Mouse (Mus musculus) neural tube, embryonic 12.5 days (tissue): ENCODE measurements around the gene Gm49395. TPM values are rescaled to one million over a fixed set of nuclear protein-coding genes. Genes with fewer than 3 reads are reported as not detected.

ENCODE experiments used
- ATAC-seq: fragments of 200-750 bp; cut with Nextera tagmentation; 2 replicates; pipeline ENCODE4 v1.8.0; 2017; ENCODE audit warnings: low read depth, mild to moderate bottlenecking, moderate TSS enrichment, moderate library complexity; ENCODE audit not compliant: low FRiP score
- H3K27ac ChIP-seq: fragments of 300-500 bp; sonication (generic); 2 replicates; pipeline ENCODE4 v1.5.1; 2016
- H3K27me3 ChIP-seq: fragments of 300-500 bp; sonication (generic); replicated peaks from 2 replicates; pipeline ENCODE4 v1.6.1; 2016; ENCODE audit warnings: mild to moderate bottlenecking
- H3K36me3 ChIP-seq: fragments of 300-500 bp; sonication (generic); 2 replicates; pipeline ENCODE4 v1.6.1; 2016; ENCODE audit warnings: mild to moderate bottlenecking
- H3K4me1 ChIP-seq: fragments of 300-500 bp; sonication (generic); 2 replicates; pipeline ENCODE4 v1.6.1; 2016
- H3K4me2 ChIP-seq: fragments of 300-500 bp; sonication (generic); replicated peaks from 2 replicates; pipeline ENCODE4 v1.6.1; 2016; ENCODE audit warnings: mild to moderate bottlenecking
- H3K4me3 ChIP-seq: fragments of 300-500 bp; sonication (generic); 2 replicates; pipeline ENCODE4 v1.5.1; 2016
- H3K9ac ChIP-seq: fragments of 300-500 bp; sonication (generic); 2 replicates; pipeline ENCODE4 v1.6.1; 2016; ENCODE audit warnings: mild to moderate bottlenecking
- H3K9me3 ChIP-seq: fragments of 300-500 bp; sonication (generic); 2 replicates; pipeline ENCODE4 v1.6.1; 2016; ENCODE audit warnings: mild to moderate bottlenecking
- WGBS: fragments of 180-500 bp; shearing (Covaris S2); methylation state at CpG from one replicate; pipeline ENCODE4 v1.1.7; 2016; 5-methylcytosine and 5-hydroxymethylcytosine counted together
- polyA plus RNA-seq: library from polyadenylated mRNA; unstranded; fragments of >200 nt; fragmentation: Nextera tagmentation; extraction: Ambion mirVana; gene quantifications from 2 replicates; pipeline ENCODE4 v1.2.1, GENCODE M21; 2016

The Gm49395 gene
- polyA plus RNA-seq, 1 experiment from 2014 or later, result 2.7 TPM

GRCm38 (mm10) chr13:115077346-115078134 lies 24.2 kb downstream of the Gm49395 start:
- Histone ChIP-seq H3K4me2 (no peak overlapping the region), H3K9me3 (no peaks in the 10 kb centered on the region), H3K27me3 (no peaks in the 10 kb centered on the region), H3K4me3 (no peak overlapping the region), H3K36me3 (no peaks in the 10 kb centered on the region), H3K4me1 (no peaks in the 10 kb centered on the region), H3K9ac (no peak overlapping the region), H3K27ac (no peak overlapping the region)
- ATAC-seq, result no peak
- 88% methylated on average over 9 of the region's 9 CpGs for WGBS

DNA sequence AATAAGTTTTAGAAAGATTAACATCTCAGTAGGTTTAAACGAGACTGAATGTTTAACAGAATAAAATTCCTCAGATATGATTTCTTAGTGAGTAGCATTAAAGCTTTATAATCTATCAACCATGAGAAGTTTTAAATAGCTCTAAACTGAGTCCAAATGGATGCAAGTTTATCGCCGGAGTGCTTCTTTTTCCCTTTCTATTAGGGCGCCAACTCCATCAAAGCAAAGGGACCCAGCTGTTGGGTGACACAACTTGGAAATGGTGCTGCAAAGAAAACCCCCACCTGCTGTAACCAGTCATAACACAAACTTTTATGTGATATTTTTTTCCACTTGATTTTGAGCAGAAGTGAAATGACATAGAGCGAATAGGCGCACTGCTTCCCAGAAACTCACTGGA lies 29.3 kb downstream of the Gm49395 start:
- Histone ChIP-seq H3K4me2 (no peak overlapping the region), H3K27ac (no peak overlapping the region), H3K4me3 (no peak overlapping the region), H3K4me1 (no peaks in the 10 kb centered on the region), H3K9ac (no peak overlapping the region), H3K36me3 (no peaks in the 10 kb centered on the region), H3K9me3 (no peaks in the 10 kb centered on the region), H3K27me3 (no peaks in the 10 kb centered on the region)
- no peak for ATAC-seq
- 94% methylated on average over 6 of the region's 6 CpGs for WGBS

- Histone ChIP-seq H3K27me3 (no peaks in the 10 kb centered on the region), H3K27ac (no peak overlapping the region), H3K4me3 (no peak overlapping the region), H3K9ac (no peak overlapping the region), H3K4me2 (no peak overlapping the region), H3K4me1 (no peaks in the 10 kb centered on the region), H3K36me3 (no peaks in the 10 kb centered on the region), H3K9me3 (no peaks in the 10 kb centered on the region)
- no peak for ATAC-seq
- WGBS, result 87% methylated on average over 3 of the region's 3 CpGs
These were observed 30.3 kb downstream of the Gm49395 start for GRCm38 (mm10) chr13:115071431-115071830.

DNA sequence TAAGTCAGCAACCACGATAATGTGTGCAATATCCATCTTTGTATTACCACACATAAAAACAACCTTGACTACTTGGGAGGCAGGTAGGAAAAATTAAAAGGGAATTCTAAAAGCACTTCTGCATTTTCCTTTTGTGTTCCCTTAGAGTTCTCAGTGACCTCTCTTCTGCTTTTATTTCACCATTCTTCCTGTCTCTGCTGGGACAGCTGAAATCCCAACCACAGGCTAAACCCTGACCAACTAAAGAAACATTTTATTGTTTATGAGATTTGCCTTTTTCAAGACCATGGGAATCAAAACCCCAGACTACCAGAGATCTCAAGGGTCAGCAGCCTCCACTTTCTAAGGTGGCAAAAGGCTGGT lies 33.8 kb downstream of the Gm49395 start:
- no peak for ATAC-seq

GRCm38 (mm10) chr13:115067324-115067967 lies 34.3 kb downstream of the Gm49395 start:
- H3K4me3 ChIP-seq, result no peak overlapping the region
- no peaks in the 10 kb centered on the region for H3K9me3 ChIP-seq
- no peaks in the 10 kb centered on the region for H3K36me3 ChIP-seq
- H3K27me3 ChIP-seq, result no peaks in the 10 kb centered on the region
- WGBS, result 71% methylated on average over 4 of the region's 4 CpGs
- H3K9ac ChIP-seq, result no peak overlapping the region
- ATAC-seq, result no peak
- H3K27ac ChIP-seq, result no peak overlapping the region
- H3K4me2 ChIP-seq, result no peak overlapping the region
- H3K4me1 ChIP-seq, result no peaks in the 10 kb centered on the region

More for the DNA sequence above, 33.8 kb downstream of the Gm49395 start:
- H3K9me3 ChIP-seq, result no peaks in the 10 kb centered on the region
- no peaks in the 10 kb centered on the region for H3K4me1 ChIP-seq
- 96% methylated on average over 1 of the region's 1 CpGs for WGBS
- H3K27ac ChIP-seq, result no peak overlapping the region
- H3K36me3 ChIP-seq, result no peaks in the 10 kb centered on the region
- H3K9ac ChIP-seq, result no peak overlapping the region
- H3K4me3 ChIP-seq, result no peak overlapping the region
- H3K27me3 ChIP-seq, result no peaks in the 10 kb centered on the region
- H3K4me2 ChIP-seq, result no peak overlapping the region

DNA sequence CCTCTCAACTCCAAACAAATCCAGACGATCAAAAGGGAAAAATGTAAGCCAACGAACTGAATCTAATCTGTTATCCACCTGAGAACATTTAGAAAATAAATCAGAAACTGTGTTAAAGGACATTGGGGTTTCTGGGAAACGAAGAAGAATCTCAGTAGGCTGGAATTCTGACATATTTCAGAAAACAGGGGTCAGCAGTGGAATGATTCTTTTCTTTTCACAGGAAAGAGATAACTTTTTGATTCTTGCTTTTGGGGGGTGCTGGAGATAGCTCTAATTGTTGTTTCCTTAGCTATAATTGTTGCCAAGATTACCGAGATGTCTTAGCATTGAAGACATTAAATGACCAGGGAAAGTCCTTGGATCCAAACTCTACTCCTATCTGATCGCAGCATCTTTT lies 44.2 kb downstream of the Gm49395 start:
- Histone ChIP-seq H3K4me3 (no peak overlapping the region), H3K9ac (no peak overlapping the region), H3K4me1 (0 out of 2 replicates have a peak, but pooled peaks cover 3% of the 10 kb centered on the region), H3K4me2 (no peak overlapping the region), H3K9me3 (no peaks in the 10 kb centered on the region), H3K27me3 (no peaks in the 10 kb centered on the region), H3K27ac (no peak overlapping the region), H3K36me3 (no peaks in the 10 kb centered on the region)
- WGBS, result 87% methylated on average over 5 of the region's 5 CpGs
- no peak for ATAC-seq

DNA sequence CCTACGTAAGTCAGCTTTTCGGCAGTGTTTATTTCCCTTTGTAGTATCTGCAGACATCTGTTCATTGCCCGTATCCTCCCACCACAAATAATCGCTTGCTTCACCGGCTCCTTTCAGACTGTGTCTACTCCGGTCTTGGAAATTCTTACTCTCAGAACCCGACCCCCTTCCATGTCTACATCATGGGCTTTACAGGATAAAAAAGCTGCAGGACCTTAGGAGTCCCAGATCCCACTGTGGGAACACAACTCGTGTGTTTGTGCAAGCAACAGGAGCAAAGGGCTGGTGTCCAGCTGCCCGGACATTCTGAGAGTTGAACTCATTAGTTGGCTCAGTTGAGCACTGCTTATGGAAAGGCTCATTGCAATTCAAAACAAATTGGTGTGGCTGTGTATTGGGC lies 46.9 kb downstream of the Gm49395 start:
- ATAC-seq, result no peak
- no peaks in the 10 kb centered on the region for H3K36me3 ChIP-seq
- no peak overlapping the region for H3K9ac ChIP-seq
- H3K9me3 ChIP-seq, result no peaks in the 10 kb centered on the region
- peak overlapping the region; percentile 18; the same call in 1 of the 2 replicates for H3K4me2 ChIP-seq
- 0 out of 2 replicates have a peak, but pooled peaks cover 3% of the 10 kb centered on the region for H3K4me1 ChIP-seq
- H3K27ac ChIP-seq, result no peak overlapping the region
- WGBS, result 24% methylated on average over 9 of the region's 9 CpGs
- H3K27me3 ChIP-seq, result no peaks in the 10 kb centered on the region
- no peak overlapping the region for H3K4me3 ChIP-seq

- Histone ChIP-seq H3K9ac (no peak overlapping the region), H3K4me3 (no peak overlapping the region), H3K4me2 (no peak overlapping the region), H3K27me3 (no peaks in the 10 kb centered on the region), H3K36me3 (no peaks in the 10 kb centered on the region), H3K27ac (no peak overlapping the region), H3K4me1 (0 out of 2 replicates have a peak, but pooled peaks cover 3% of the 10 kb centered on the region), H3K9me3 (no peaks in the 10 kb centered on the region)
- ATAC-seq, result no peak
- 62% methylated on average over 7 of the region's 7 CpGs for WGBS
These were observed 49.2 kb downstream of the Gm49395 start for GRCm38 (mm10) chr13:115052568-115052967.

DNA sequence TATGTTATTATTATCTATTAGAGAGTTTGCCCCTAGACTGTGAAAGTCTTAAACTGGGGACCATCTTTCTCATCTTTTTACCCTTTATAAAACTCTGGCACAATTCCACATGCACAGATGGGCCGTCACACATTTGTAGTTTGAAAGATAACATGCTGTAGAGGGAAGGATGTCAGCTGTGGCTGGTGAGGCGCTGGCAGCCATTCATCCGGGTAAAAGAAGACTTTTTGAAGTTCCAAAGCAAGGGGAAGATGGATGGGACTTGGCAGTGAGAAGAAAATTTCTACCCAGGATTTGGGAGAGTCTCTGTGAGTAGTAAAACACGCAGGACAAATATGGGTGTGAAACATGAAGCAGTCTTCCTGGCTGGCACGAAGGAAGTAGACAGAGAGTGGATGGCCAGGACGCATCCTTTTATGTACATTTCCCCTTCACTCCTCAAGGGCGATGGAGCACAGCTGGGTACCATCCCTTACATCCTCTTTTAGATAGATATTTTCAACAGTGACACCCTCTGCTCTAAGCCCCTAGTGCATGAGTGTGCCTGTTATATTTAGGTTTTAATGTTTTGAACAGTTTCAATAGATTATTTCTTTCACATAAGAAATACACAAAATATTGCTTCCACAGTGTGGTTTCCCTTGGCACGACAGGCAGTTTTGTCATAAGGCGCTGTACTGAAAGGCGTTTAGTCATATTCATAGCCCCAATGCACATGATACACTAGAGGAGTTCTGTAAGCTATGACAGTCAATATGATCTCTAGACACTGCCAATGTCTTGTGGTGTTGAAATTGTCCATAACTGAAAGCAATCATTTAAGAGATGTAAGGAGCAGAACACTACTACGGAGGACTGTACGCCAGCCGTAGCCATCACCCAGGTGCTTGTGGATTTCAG lies 50.8 kb downstream of the Gm49395 start:
- H3K27ac ChIP-seq, result no peak overlapping the region
- no peaks in the 10 kb centered on the region for H3K9me3 ChIP-seq
- H3K27me3 ChIP-seq, result no peaks in the 10 kb centered on the region
- 0 out of 2 replicates have a peak, but pooled peaks cover 3% of the 10 kb centered on the region for H3K4me1 ChIP-seq
- no peak overlapping the region for H3K9ac ChIP-seq
- H3K4me2 ChIP-seq, result no peak overlapping the region
- no peaks in the 10 kb centered on the region for H3K36me3 ChIP-seq
- no peak for ATAC-seq
- WGBS, result 83% methylated on average over 13 of the region's 13 CpGs
- H3K4me3 ChIP-seq, result no peak overlapping the region

DNA sequence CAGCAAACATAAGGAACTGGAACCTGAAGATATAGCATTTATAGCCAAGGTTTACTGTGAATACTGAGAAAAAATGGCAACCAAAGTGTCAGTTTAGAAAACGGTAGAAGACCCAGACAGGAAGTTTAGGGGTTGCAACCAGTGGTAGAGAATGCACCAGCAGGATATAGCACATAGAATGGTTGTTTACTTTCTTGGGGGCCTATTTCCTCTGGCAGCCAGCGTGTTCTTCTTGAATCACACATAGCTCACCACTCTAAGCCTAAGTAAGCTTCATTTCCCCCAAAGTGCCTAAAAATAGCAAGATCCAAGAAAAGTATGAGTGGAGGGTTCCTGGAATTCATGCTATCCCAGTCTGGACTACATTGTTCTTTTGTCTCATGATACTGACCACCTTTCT lies 59.1 kb downstream of the Gm49395 start:
- WGBS, result 73% methylated on average over 2 of the region's 2 CpGs
- ATAC-seq, result no peak
- H3K4me3 ChIP-seq, result no peak overlapping the region
- no peaks in the 10 kb centered on the region for H3K4me1 ChIP-seq
- H3K27me3 ChIP-seq, result no peaks in the 10 kb centered on the region
- no peaks in the 10 kb centered on the region for H3K36me3 ChIP-seq
- H3K4me2 ChIP-seq, result no peak overlapping the region
- no peak overlapping the region for H3K27ac ChIP-seq
- H3K9me3 ChIP-seq, result no peaks in the 10 kb centered on the region
- H3K9ac ChIP-seq, result no peak overlapping the region

- Histone ChIP-seq H3K27ac (no peak overlapping the region), H3K4me3 (no peak overlapping the region), H3K36me3 (no peaks in the 10 kb centered on the region), H3K4me1 (no peaks in the 10 kb centered on the region), H3K4me2 (no peak overlapping the region), H3K9ac (no peak overlapping the region), H3K9me3 (no peaks in the 10 kb centered on the region), H3K27me3 (no peaks in the 10 kb centered on the region)
- no peak for ATAC-seq
- WGBS, result 80% methylated on average over 4 of the region's 4 CpGs
These were observed 64.4 kb downstream of the Gm49395 start for GRCm38 (mm10) chr13:115037304-115037703.

- ATAC-seq, result no peak
- no peak overlapping the region for H3K4me3 ChIP-seq
- no peaks in the 10 kb centered on the region for H3K4me1 ChIP-seq
- H3K9me3 ChIP-seq, result no peaks in the 10 kb centered on the region
- H3K27ac ChIP-seq, result no peak overlapping the region
- WGBS, result 69% methylated on average over 8 of the region's 8 CpGs
- H3K27me3 ChIP-seq, result no peaks in the 10 kb centered on the region
- H3K4me2 ChIP-seq, result no peak overlapping the region
- no peaks in the 10 kb centered on the region for H3K36me3 ChIP-seq
- no peak overlapping the region for H3K9ac ChIP-seq
These were observed 66.3 kb downstream of the Gm49395 start for GRCm38 (mm10) chr13:115035387-115035786.
